Mouse (Mus musculus): ENCODE data around the gene Sapcd1.

DNA sequence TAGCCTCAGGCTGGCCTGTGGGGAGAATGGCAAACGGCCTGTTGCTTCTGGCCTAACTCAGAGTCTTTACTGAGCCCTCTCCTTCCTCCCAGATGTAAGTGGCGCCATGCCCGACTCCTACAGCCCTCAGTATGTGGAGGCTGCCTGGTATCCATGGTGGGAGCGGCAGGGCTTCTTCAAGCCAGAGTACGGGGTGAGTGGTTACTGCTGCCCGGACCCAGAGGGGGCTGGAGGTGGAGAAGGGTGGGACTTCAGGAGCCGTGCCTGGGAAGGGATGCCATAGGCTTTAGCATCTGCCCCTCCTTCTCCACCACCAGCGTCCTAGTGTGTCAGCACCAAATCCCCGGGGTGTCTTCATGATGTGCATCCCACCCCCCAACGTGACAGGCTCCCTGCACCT, 22.7 kb downstream of the Sapcd1 start:
- TF ChIP-seq POLR2A (IDR thresholded peaks at IDR 0.05; ENCODE audit: low read depth, low read length) (no peak), CTCF (IDR thresholded peaks at IDR 0.05; ENCODE audit: extremely low read depth, insufficient read length, insufficient replicate concordance, low read depth, low read length) (no peak)
